In genomic region chr14:24960875-24961274, GRCm38 (mm10) we compare ENCODE assay signal across 12 mouse cellular contexts.
DNase-seq lines count a peak whose midpoint lies in the region; ATAC-seq lines count a peak whose summit lies in the region.
"Had no signal": no experiment of that assay in that cellular context is flagged by ENCODE, and none has a peak within 500 bp of the region (broad histone marks: within the 10 kb centered on the region; RNA-seq: fewer than 3 reads in every experiment).

No protein-coding gene starts in this region.

- no peak overlapping the region for H3K9ac ChIP-seq in forebrain, embryonic 16.5 days (replicated peaks; ENCODE audit: low read depth, low read length)
- no peak overlapping the region for H3K9ac ChIP-seq in hindbrain, embryonic 15.5 days
- no peak overlapping the region for H3K9ac ChIP-seq in hindbrain, embryonic 11.5 days (ENCODE audit: low read depth, low read length)
- no peak overlapping the region for H3K9ac ChIP-seq in intestine, embryonic 16.5 days (ENCODE audit: low read depth, low read length)
- H3K9ac ChIP-seq: kidney, embryonic 15.5 days; liver, embryonic 15.5 days had no signal

- no peak overlapping the region for H3K4me3 ChIP-seq in forebrain, embryonic 10.5 days
- H3K4me3 ChIP-seq in forebrain, embryonic 16.5 days (replicated peaks; ENCODE audit: low read length), result no peak overlapping the region
- no peak overlapping the region for H3K4me3 ChIP-seq in hindbrain, embryonic 15.5 days
- H3K4me3 ChIP-seq in hindbrain, embryonic 11.5 days (ENCODE audit: low read depth, low read length), result no peak overlapping the region
- H3K4me3 ChIP-seq in intestine, embryonic 16.5 days (ENCODE audit: low read length), result no peak overlapping the region
- H3K4me3 ChIP-seq: kidney, embryonic 15.5 days; liver, embryonic 15.5 days had no signal

- 79% methylated on average over 3 of the region's 3 CpGs for WGBS in forebrain, embryonic 10.5 days
- WGBS in forebrain, embryonic 16.5 days, result 68% methylated on average over 3 of the region's 3 CpGs
- 63% methylated on average over 3 of the region's 3 CpGs for WGBS in hindbrain, embryonic 15.5 days
- WGBS in hindbrain, embryonic 11.5 days, result 76% methylated on average over 3 of the region's 3 CpGs
- WGBS in intestine, embryonic 16.5 days, result 46% methylated on average over 3 of the region's 3 CpGs

- H3K27ac ChIP-seq in forebrain, embryonic 10.5 days, result 0 out of 2 replicates have a peak overlapping the region, but pooled peaks have one; percentile 12
- H3K27ac ChIP-seq in forebrain, embryonic 16.5 days (ENCODE audit: low read length), result no peak overlapping the region
- peak overlapping the region; percentile 47; the same call in 1 of the 2 replicates for H3K27ac ChIP-seq in hindbrain, embryonic 15.5 days (replicated peaks)
- no peak overlapping the region for H3K27ac ChIP-seq in hindbrain, embryonic 11.5 days (ENCODE audit: low read depth, low read length)
- H3K27ac ChIP-seq in intestine, embryonic 16.5 days (ENCODE audit: low read length), result no peak overlapping the region
- H3K27ac ChIP-seq: kidney, embryonic 15.5 days; liver, embryonic 15.5 days had no signal

- no peaks in the 10 kb centered on the region for H3K36me3 ChIP-seq in forebrain, embryonic 10.5 days (replicated peaks)
- no peaks in the 10 kb centered on the region for H3K36me3 ChIP-seq in forebrain, embryonic 16.5 days (ENCODE audit: control insufficient read depth, insufficient read depth)
- H3K36me3 ChIP-seq in hindbrain, embryonic 15.5 days, result no peaks in the 10 kb centered on the region
- no peaks in the 10 kb centered on the region for H3K36me3 ChIP-seq in hindbrain, embryonic 11.5 days (ENCODE audit: control insufficient read depth, insufficient read depth, low read length)
- H3K36me3 ChIP-seq in intestine, embryonic 16.5 days (ENCODE audit: control insufficient read depth, insufficient read depth, low read length), result no peaks in the 10 kb centered on the region
- H3K36me3 ChIP-seq: kidney, embryonic 15.5 days; liver, embryonic 15.5 days had no signal

- no peak for DNase-seq in forebrain, embryonic 10.5 days (ENCODE audit: extremely low spot score, low spot score)
- DNase-seq in hindbrain, embryonic 11.5 days (ENCODE audit: low spot score), result no peak
- DNase-seq in 3T3-L1 (ENCODE audit: low read depth, low spot score), result peak; percentile 12
- DNase-seq in cerebellum, adult 9-10 months, result peak; percentile 67
- no peak for DNase-seq in adrenal gland, postnatal 10 days
- DNase-seq: right cerebral cortex, postnatal 4 days; thymus, postnatal 36 days had no signal

- H3K9me3 ChIP-seq in forebrain, embryonic 10.5 days, result no peaks in the 10 kb centered on the region
- H3K9me3 ChIP-seq in forebrain, embryonic 16.5 days (ENCODE audit: control insufficient read depth, low read length), result no peaks in the 10 kb centered on the region
- H3K9me3 ChIP-seq in hindbrain, embryonic 15.5 days, result no peaks in the 10 kb centered on the region
- H3K9me3 ChIP-seq in hindbrain, embryonic 11.5 days (ENCODE audit: control insufficient read depth, low read length), result no peaks in the 10 kb centered on the region
- no peaks in the 10 kb centered on the region for H3K9me3 ChIP-seq in intestine, embryonic 16.5 days (ENCODE audit: control insufficient read depth, low read length)
- H3K9me3 ChIP-seq: kidney, embryonic 15.5 days; liver, embryonic 15.5 days had no signal

- H3K4me1 ChIP-seq in forebrain, embryonic 10.5 days, result peaks cover 15% of the 10 kb centered on the region
- peaks cover 8% of the 10 kb centered on the region for H3K4me1 ChIP-seq in forebrain, embryonic 16.5 days (replicated peaks; ENCODE audit: control insufficient read depth, insufficient read depth, low read length)
- peaks cover 20% of the 10 kb centered on the region for H3K4me1 ChIP-seq in hindbrain, embryonic 15.5 days (replicated peaks)
- no peaks in the 10 kb centered on the region for H3K4me1 ChIP-seq in hindbrain, embryonic 11.5 days (replicated peaks; ENCODE audit: control insufficient read depth, insufficient read depth, low read length)
- peaks cover 2% of the 10 kb centered on the region; the same call in 1 of the 2 replicates for H3K4me1 ChIP-seq in intestine, embryonic 16.5 days (ENCODE audit: control insufficient read depth, insufficient read depth, low read length)
- H3K4me1 ChIP-seq: kidney, embryonic 15.5 days; liver, embryonic 15.5 days had no signal

- no peak overlapping the region for H3K4me2 ChIP-seq in forebrain, embryonic 16.5 days (ENCODE audit: low read length)
- H3K4me2 ChIP-seq in hindbrain, embryonic 15.5 days, result no peak overlapping the region
- no peak overlapping the region for H3K4me2 ChIP-seq in hindbrain, embryonic 11.5 days (replicated peaks; ENCODE audit: low read depth, low read length)
- H3K4me2 ChIP-seq in intestine, embryonic 16.5 days (ENCODE audit: low read depth, low read length), result no peak overlapping the region
- H3K4me2 ChIP-seq: kidney, embryonic 15.5 days; liver, embryonic 15.5 days had no signal

- no peaks in the 10 kb centered on the region for H3K27me3 ChIP-seq in forebrain, embryonic 10.5 days (ENCODE audit: poor library complexity, severe bottlenecking)
- no peaks in the 10 kb centered on the region for H3K27me3 ChIP-seq in forebrain, embryonic 16.5 days (replicated peaks; ENCODE audit: control insufficient read depth, insufficient read depth, low read length)
- H3K27me3 ChIP-seq in hindbrain, embryonic 15.5 days, result no peaks in the 10 kb centered on the region
- H3K27me3 ChIP-seq in hindbrain, embryonic 11.5 days (ENCODE audit: control insufficient read depth, insufficient read depth, low read length), result no peaks in the 10 kb centered on the region
- H3K27me3 ChIP-seq in intestine, embryonic 16.5 days (replicated peaks; ENCODE audit: control insufficient read depth, insufficient read depth, low read length), result no peaks in the 10 kb centered on the region
- H3K27me3 ChIP-seq: kidney, embryonic 15.5 days; liver, embryonic 15.5 days had no signal

- no peak for ATAC-seq in forebrain, embryonic 16.5 days
- no peak for ATAC-seq in hindbrain, embryonic 15.5 days (ENCODE audit: low FRiP score, low read depth)
- ATAC-seq in hindbrain, embryonic 11.5 days (ENCODE audit: low FRiP score), result no peak
- no peak for ATAC-seq in intestine, embryonic 16.5 days

Comparison
In these comparisons a context has a peak if more than half of its experiments do, and no peak if none do; other contexts are left out.
1. H3K27ac ChIP-seq: peak in forebrain, embryonic 10.5 days (single experiment) and hindbrain, embryonic 15.5 days (single experiment); none in forebrain, embryonic 16.5 days (single experiment), hindbrain, embryonic 11.5 days (single experiment) and intestine, embryonic 16.5 days (single experiment).
2. DNase-seq: peak in 3T3-L1 (single experiment) and cerebellum, adult 9-10 months (single experiment); none in forebrain, embryonic 10.5 days (single experiment), hindbrain, embryonic 11.5 days (single experiment) and adrenal gland, postnatal 10 days (single experiment).